Mouse (Mus musculus): Measurements from ENCODE around the gene Ift57. TPM values are rescaled to one million over a fixed set of nuclear protein-coding genes. Genes with fewer than 3 reads are reported as not detected.

Ift57 gene
- polyA plus RNA-seq, 1 experiment from 2014 or later, result 41.5 TPM

- H3K9ac ChIP-seq, result no peak overlapping the region
- no peak overlapping the region for H3K4me2 ChIP-seq (replicated peaks)
- WGBS, result 87% methylated on average over 5 of the region's 5 CpGs
- H3K9me3 ChIP-seq (replicated peaks), result no peaks in the 10 kb centered on the region
- H3K36me3 ChIP-seq, result peaks cover 9% of the 10 kb centered on the region
- no peaks in the 10 kb centered on the region for H3K4me1 ChIP-seq
- no peaks in the 10 kb centered on the region for H3K27me3 ChIP-seq
- H3K4me3 ChIP-seq, result no peak overlapping the region
- H3K27ac ChIP-seq, result no peak overlapping the region
- ATAC-seq (ENCODE audit: low FRiP score), result no peak
These were observed 62.9 kb downstream of the Ift57 start for GRCm38 (mm10) chr16:49761981-49762380.

GRCm38 (mm10) chr16:49766326-49766725 lies 67.3 kb downstream of the Ift57 start:
- H3K4me2 ChIP-seq (replicated peaks), result no peak overlapping the region
- no peak for ATAC-seq (ENCODE audit: low FRiP score)
- no peaks in the 10 kb centered on the region for H3K9me3 ChIP-seq (replicated peaks)
- H3K9ac ChIP-seq, result no peak overlapping the region
- H3K36me3 ChIP-seq, result peaks cover 9% of the 10 kb centered on the region
- no peaks in the 10 kb centered on the region for H3K4me1 ChIP-seq
- H3K4me3 ChIP-seq, result no peak overlapping the region
- no peak overlapping the region for H3K27ac ChIP-seq
- 73% methylated on average over 3 of the region's 3 CpGs for WGBS
- no peaks in the 10 kb centered on the region for H3K27me3 ChIP-seq

GRCm38 (mm10) chr16:49768491-49769031 lies 69.5 kb downstream of the Ift57 start:
- 82% methylated on average over 4 of the region's 4 CpGs for WGBS
- Histone ChIP-seq H3K9me3 (replicated peaks) (no peaks in the 10 kb centered on the region), H3K9ac (no peak overlapping the region), H3K4me2 (replicated peaks) (no peak overlapping the region), H3K4me1 (no peaks in the 10 kb centered on the region), H3K27me3 (no peaks in the 10 kb centered on the region), H3K27ac (no peak overlapping the region), H3K36me3 (peaks cover 9% of the 10 kb centered on the region), H3K4me3 (no peak overlapping the region)
- no peak for ATAC-seq (ENCODE audit: low FRiP score)

- H3K9me3 ChIP-seq (replicated peaks), result no peaks in the 10 kb centered on the region
- ATAC-seq (ENCODE audit: low FRiP score), result no peak
- H3K4me2 ChIP-seq (replicated peaks), result no peak overlapping the region
- H3K4me1 ChIP-seq, result no peaks in the 10 kb centered on the region
- 84% methylated on average over 2 of the region's 2 CpGs for whole genome bisulfite sequencing
- H3K36me3 ChIP-seq, result no peaks in the 10 kb centered on the region
- H3K27ac ChIP-seq, result no peak overlapping the region
- no peaks in the 10 kb centered on the region for H3K27me3 ChIP-seq
- H3K4me3 ChIP-seq, result no peak overlapping the region
- no peak overlapping the region for H3K9ac ChIP-seq
These were observed 70.8 kb downstream of the Ift57 start for GRCm38 (mm10) chr16:49769831-49770261.

GRCm38 (mm10) chr16:49770320-49771189 lies 71.5 kb downstream of the Ift57 start:
- WGBS, result 92% methylated on average over 12 of the region's 12 CpGs
- no peaks in the 10 kb centered on the region for H3K4me1 ChIP-seq
- H3K27ac ChIP-seq, result no peak overlapping the region
- H3K4me3 ChIP-seq, result no peak overlapping the region
- no peaks in the 10 kb centered on the region for H3K9me3 ChIP-seq (replicated peaks)
- H3K9ac ChIP-seq, result no peak overlapping the region
- no peaks in the 10 kb centered on the region for H3K27me3 ChIP-seq
- no peak for ATAC-seq (ENCODE audit: low FRiP score)
- H3K4me2 ChIP-seq (replicated peaks), result no peak overlapping the region
- H3K36me3 ChIP-seq, result no peaks in the 10 kb centered on the region

- no peak overlapping the region for H3K4me2 ChIP-seq (replicated peaks)
- no peaks in the 10 kb centered on the region for H3K9me3 ChIP-seq (replicated peaks)
- no peak overlapping the region for H3K9ac ChIP-seq
- no peak overlapping the region for H3K4me3 ChIP-seq
- no peaks in the 10 kb centered on the region for H3K4me1 ChIP-seq
- no peak overlapping the region for H3K27ac ChIP-seq
- ATAC-seq (ENCODE audit: low FRiP score), result no peak
- no peaks in the 10 kb centered on the region for H3K36me3 ChIP-seq
- WGBS, result 86% methylated on average over 7 of the region's 7 CpGs
- no peaks in the 10 kb centered on the region for H3K27me3 ChIP-seq
These were observed 72.8 kb downstream of the Ift57 start for GRCm38 (mm10) chr16:49771609-49772396.

GRCm38 (mm10) chr16:49772576-49772975 lies 73.5 kb downstream of the Ift57 start:
- no peak for ATAC-seq (ENCODE audit: low FRiP score)
- Histone ChIP-seq H3K4me2 (replicated peaks) (no peak overlapping the region), H3K36me3 (no peaks in the 10 kb centered on the region), H3K4me3 (no peak overlapping the region), H3K9me3 (replicated peaks) (no peaks in the 10 kb centered on the region), H3K27ac (no peak overlapping the region), H3K27me3 (no peaks in the 10 kb centered on the region), H3K9ac (no peak overlapping the region), H3K4me1 (no peaks in the 10 kb centered on the region)
- WGBS, result 59% methylated on average over 1 of the region's 1 CpGs

GRCm38 (mm10) chr16:49773068-49773467 lies 74.0 kb downstream of the Ift57 start:
- 91% methylated on average over 1 of the region's 1 CpGs for WGBS
- ATAC-seq (ENCODE audit: low FRiP score), result no peak
- H3K4me2 ChIP-seq (replicated peaks), result no peak overlapping the region

GRCm38 (mm10) chr16:49774059-49775001 lies 75.3 kb downstream of the Ift57 start:
- 87% methylated on average over 18 of the region's 18 CpGs for WGBS
- no peak overlapping the region for H3K4me3 ChIP-seq
- no peaks in the 10 kb centered on the region for H3K27me3 ChIP-seq
- H3K9me3 ChIP-seq (replicated peaks), result no peaks in the 10 kb centered on the region
- no peak overlapping the region for H3K27ac ChIP-seq
- H3K4me2 ChIP-seq (replicated peaks), result no peak overlapping the region
- no peaks in the 10 kb centered on the region for H3K36me3 ChIP-seq
- H3K4me1 ChIP-seq, result no peaks in the 10 kb centered on the region
- H3K9ac ChIP-seq, result no peak overlapping the region
- ATAC-seq (ENCODE audit: low FRiP score), result no peak

More at GRCm38 (mm10) chr16:49773068-49773467, 74.0 kb downstream of the Ift57 start:
- H3K9ac ChIP-seq, result no peak overlapping the region
- no peaks in the 10 kb centered on the region for H3K4me1 ChIP-seq
- no peaks in the 10 kb centered on the region for H3K36me3 ChIP-seq
- H3K4me3 ChIP-seq, result no peak overlapping the region
- no peaks in the 10 kb centered on the region for H3K27me3 ChIP-seq
- no peaks in the 10 kb centered on the region for H3K9me3 ChIP-seq (replicated peaks)
- H3K27ac ChIP-seq, result no peak overlapping the region

GRCm38 (mm10) chr16:49775002-49775966 lies 76.3 kb downstream of the Ift57 start:
- no peaks in the 10 kb centered on the region for H3K27me3 ChIP-seq
- no peak overlapping the region for H3K27ac ChIP-seq
- ATAC-seq (ENCODE audit: low FRiP score), result no peak

GRCm38 (mm10) chr16:49776981-49777380 lies 77.9 kb downstream of the Ift57 start:
- no peaks in the 10 kb centered on the region for H3K9me3 ChIP-seq (replicated peaks)
- WGBS, result 83% methylated on average over 7 of the region's 7 CpGs
- no peak overlapping the region for H3K4me2 ChIP-seq (replicated peaks)
- H3K9ac ChIP-seq, result no peak overlapping the region
- no peaks in the 10 kb centered on the region for H3K4me1 ChIP-seq
- no peak overlapping the region for H3K4me3 ChIP-seq
- ATAC-seq (ENCODE audit: low FRiP score), result no peak
- no peaks in the 10 kb centered on the region for H3K36me3 ChIP-seq
- no peak overlapping the region for H3K27ac ChIP-seq
- no peaks in the 10 kb centered on the region for H3K27me3 ChIP-seq

More at GRCm38 (mm10) chr16:49775002-49775966, 76.3 kb downstream of the Ift57 start:
- H3K9ac ChIP-seq, result no peak overlapping the region
- H3K4me2 ChIP-seq (replicated peaks), result no peak overlapping the region
- H3K9me3 ChIP-seq (replicated peaks), result no peaks in the 10 kb centered on the region
- H3K4me1 ChIP-seq, result no peaks in the 10 kb centered on the region
- H3K4me3 ChIP-seq, result no peak overlapping the region
- H3K36me3 ChIP-seq, result no peaks in the 10 kb centered on the region
- WGBS, result 88% methylated on average over 22 of the region's 22 CpGs

Data from hindbrain, embryonic 12.5 days (tissue).